Mouse (Mus musculus): ENCODE data around the gene Zfp352. TPM values are rescaled to one million over a fixed set of nuclear protein-coding genes. Genes with fewer than 3 reads are reported as not detected.
"Not testable (repeated sequence)": the region's sequence is repeated elsewhere in the genome, so short reads cannot be mapped to it uniquely, and the experiment has no call there.

Gene Zfp352
- not detected for total RNA-seq (2021)
- long read RNA-seq, result 0 reads

DNA sequence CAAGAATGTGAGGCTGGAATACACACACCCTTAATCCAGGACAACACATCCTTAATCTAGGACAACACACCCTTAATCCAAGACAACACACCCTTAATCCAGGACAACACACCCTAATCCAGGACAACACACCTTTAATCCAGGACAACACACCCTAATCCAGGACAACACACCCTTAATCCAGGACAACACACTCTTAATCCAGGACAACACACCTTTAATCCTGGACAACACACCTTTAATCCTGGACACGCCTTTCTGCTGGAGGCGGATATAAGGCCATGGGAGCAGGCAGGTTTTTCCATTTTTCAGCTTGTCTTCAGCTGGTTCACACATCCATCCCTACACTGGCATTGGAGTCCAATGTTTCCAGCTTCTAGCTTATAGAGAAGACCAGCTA lies at the start of gene Zfp352:
Gene Zfp352 (plus strand): TSS at position 301 of the 400 bp plus-strand sequence.
- no peak for DNase-seq (ENCODE audit: low spot score in 2 of 2)

DNA sequence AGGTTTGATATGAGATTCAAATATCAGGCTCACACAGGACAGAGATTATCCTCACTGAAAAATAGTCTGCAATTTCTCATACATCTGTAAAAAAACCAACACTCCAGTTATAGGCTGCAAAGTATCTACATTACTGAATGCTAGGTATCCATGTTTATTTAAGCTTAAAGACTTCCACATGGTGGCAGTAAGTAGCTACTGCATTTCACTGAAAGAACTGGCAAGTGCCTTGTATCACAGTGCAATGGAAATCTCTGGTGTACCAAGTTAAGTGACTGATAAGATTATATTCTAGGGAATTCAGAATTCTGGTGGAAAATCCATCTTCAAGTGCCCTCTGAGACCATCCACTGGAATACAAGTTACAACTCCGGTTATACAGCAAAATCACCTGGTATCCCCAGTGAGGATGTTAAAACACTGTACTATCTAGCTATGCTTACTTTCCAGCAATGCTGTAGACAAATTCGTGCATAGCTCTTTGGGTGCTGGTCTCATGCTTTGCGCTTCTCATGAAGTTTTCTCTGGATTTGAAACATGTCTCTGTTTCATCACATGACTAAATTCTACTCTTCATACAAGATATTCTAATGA lies 47.6 kb upstream of the Zfp352 start:
- DNase-seq (ENCODE audit: low spot score in 2 of 2), result peak; percentile 1 to 48

DNA sequence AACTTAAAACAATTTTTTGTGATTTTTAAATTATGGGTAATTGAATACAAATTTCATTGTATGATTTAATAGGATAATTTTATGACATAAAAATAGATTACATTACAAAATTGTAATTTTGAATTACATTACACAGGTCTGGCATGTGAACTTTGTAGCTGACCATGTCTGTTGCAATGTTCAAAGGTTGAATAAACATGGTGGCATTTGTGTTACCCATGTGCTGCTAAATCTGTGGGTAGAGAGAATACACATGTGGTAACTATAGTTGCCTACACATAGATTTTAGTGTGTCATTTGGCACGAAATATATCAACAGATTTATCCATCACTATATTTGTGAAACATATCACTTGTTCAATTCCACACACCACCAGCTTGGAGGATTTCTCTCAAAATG lies 44.6 kb upstream of the Zfp352 start:
- no peak for DNase-seq (ENCODE audit: low spot score in 2 of 2)

DNA sequence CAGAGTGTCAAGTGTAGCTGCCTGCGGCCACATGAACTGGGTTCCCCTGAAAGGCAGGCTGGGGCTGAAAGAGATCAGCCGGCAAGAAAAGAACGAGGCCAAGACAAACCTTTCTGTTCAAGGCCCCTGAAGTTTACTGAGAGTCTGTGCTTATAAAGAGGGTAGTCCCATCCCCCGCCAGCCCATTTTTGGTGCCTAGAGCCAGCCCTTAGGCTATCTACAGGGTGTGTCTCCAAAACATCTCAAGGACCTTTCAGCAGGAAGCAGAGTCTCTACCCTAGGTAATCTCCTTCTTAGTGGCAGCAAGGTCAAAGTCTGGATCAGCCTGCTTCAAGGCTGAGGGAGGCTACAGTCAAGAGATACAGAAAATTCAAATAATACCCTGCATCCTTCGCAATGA lies 15.2 kb upstream of the Zfp352 start:
- DNase-seq (ENCODE audit: low spot score in 2 of 2), result no peak

DNA sequence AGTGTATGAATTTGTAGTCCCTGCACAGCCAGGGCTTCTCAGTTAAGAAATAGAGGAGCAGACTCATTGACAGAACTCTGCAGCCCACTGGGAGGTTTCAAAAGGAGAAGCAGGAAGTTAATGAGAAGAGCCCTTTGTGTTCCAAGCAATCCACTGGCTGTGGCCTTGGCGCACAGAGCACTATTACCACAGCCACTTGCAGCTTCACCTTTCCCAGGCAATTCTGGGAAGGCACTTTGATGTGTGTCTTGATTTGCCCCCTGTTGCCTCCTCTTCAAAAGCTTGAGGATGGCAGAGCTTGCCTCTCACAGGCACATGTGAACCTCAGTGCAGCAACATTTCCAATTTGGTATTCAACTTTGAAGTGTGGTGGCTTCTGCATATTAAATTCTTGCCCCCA lies 7.1 kb upstream of the Zfp352 start:
- no peak for DNase-seq (ENCODE audit: low spot score in 2 of 2)

DNA sequence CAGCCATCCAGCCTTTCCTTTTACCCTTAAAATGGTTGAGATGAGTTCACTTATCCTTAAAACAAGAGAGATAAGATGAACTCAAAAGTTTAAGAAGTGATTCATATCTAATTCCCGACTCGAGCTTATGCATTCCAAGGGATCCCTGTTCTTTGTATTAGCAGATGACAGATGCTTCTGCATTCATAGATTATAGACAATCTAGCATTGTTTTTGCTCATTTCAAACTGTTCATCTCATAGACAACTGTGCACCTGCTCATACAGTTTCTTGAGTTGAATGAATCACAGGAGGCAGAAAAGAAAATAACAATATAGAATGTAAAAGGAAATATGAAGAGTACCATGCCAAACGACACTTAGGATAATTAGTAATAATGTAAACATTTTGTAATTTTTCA lies 6.5 kb upstream of the Zfp352 start:
- DNase-seq (ENCODE audit: low spot score in 2 of 2), result no peak

DNA sequence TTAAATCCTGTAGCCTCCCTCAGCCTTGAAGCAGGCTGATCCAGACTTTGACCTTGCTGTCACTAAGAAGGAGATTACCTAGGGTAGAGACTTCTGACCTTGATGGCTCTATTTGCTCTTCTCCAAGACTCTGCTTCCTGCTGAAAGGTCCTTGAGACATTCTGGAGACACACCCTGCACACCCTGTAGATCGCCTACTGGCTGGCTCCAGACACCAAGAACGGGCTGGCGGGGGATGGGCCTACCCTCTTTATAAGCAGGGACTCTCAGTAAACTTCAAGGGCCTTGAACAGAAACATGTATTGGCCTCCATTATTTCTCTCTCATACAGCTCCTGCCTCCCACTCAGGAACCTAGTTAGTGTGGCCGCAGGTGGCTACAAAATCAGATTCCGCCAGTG lies 17.0 kb downstream of the Zfp352 start:
- DNase-seq (ENCODE audit: low spot score in 2 of 2), result not testable (repeated sequence)

DNA sequence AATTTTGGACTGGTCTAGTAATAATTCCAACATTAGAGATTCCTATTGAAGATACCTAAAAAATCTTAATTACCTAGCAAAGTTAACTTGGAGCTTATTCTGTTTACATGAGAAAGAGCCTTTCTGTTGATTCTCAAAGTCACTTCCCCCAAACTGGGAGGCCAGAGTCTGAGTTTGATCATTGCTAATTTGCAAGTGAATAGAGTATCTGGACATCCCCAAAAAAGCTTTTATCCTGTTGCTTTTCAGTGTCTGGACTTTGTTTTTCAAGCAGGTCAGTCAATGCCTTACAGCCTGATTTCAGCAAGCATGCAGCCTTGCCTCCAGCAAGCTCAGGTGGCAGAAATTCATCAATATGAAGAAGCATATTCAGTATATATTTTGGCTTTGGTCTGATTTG lies 51.2 kb downstream of the Zfp352 start:
- DNase-seq (ENCODE audit: low spot score in 2 of 2), result no peak

All from layer of hippocampus, adult 18-20 months (tissue).